Mouse (Mus musculus): Measurements from ENCODE around the gene B3gnt3.
"Not testable (repeated sequence)": the region's sequence is repeated elsewhere in the genome, so short reads cannot be mapped to it uniquely, and the experiment has no call there.

The B3gnt3 gene

DNA sequence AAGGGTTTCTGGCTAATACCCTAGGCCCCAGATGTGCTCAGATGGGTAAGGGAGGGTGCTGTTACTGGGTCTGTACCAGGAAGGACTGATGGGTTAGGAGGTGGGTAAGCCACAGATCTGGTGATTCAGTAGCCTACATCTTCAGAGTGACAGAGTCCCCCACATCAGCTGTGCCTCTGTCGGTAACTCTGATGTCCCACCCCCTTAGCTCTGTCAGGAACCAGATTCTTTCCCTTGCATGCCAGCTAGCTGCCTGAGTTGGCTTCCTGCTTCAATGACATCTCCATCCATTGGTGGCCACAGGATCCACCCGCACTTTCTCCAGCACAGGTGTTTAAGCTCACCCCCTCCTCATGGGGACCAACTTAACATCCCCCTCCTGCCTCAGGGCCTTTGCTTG, 10.0 kb upstream of the B3gnt3 start:
- no peak for DNase-seq (ENCODE audit: low spot score in 2 of 2)

DNA sequence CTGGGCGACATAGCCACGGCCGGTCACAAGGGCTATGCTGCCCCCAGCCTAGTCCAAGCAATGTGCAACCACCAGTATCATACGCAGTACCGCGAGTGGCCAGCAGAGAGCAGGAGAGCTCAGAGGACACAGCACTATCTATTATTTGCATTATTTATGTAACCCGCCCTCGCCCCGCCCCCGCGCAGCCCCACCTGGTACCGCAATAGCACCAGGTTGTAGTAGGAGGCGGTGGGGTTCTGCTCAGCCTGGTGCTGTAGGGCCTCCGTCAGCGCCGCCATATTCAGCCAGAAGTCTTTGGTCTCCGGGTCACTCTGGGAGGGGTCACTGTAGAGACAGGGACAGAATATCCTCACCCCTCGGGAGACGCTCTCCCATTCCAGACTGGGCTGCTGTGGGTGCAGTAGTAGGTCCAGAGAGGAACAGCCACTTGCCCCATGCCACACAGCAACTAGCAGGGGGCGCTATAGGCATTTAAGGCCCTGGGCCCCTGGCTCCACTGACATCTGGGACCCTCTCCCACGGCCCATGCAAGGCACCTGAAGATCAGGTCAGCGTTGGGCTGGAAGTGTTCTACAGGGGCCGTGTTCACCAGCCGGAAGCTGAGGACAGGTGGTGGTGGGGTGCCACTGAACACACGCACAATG, 8.3 kb upstream of the B3gnt3 start:
- DNase-seq (ENCODE audit: low spot score in 2 of 2), result peak; percentile 89 to 92

DNA sequence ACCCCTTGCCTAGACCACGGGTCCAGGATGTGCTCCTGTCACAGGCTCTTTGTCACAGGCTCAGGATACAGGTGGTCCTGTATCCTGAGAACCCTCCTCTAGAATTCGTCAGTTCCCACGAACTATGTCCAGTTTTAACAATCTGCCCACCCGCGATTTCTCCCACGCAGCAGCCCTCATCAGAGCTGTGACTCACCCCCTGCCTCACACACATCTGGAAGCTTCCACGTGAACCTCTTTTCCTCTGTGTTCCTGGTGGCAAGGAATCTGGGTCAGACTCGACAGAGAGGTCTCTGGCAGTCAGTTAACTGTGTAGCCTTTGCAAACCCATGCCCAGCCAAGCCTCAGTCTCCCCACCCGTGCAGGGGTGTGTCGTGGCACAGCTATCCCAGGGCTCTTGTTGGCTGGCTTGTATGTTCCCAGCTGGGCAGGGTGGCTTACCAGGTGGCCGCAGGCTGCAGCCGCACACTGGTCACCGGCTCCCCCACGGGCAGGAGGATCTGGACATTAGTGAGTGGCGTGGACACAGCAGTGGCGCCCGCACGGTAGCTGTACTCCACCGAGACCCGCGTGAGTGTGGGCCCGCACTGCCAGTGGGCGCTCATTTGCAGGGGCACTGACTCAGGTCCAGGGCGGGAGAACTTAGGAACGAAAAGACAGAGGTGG, 7.7 kb upstream of the B3gnt3 start:
- DNase-seq (ENCODE audit: low spot score in 2 of 2), result no peak

DNA sequence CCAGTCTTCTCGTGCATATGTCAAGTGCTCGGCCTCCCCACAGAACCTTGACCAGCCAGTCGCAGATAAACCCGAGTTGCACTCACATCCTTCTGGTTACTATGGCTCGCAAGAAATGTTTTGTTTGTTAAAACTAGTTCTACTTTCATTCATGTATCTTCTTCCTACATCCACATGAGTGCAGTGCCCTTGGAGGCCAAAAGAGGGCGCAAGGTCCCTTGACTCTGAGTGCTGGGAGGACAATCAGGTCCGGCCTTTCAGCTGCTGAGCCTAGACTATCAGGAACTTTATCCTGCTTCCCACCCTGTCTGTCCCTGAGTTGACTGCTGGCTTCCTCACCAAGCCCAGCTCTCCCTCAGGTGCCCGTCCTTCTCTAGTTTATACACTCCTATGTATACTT, 6.3 kb upstream of the B3gnt3 start:
- DNase-seq (ENCODE audit: low spot score in 2 of 2), result peak in 1 of 2 experiments; percentile 67

DNA sequence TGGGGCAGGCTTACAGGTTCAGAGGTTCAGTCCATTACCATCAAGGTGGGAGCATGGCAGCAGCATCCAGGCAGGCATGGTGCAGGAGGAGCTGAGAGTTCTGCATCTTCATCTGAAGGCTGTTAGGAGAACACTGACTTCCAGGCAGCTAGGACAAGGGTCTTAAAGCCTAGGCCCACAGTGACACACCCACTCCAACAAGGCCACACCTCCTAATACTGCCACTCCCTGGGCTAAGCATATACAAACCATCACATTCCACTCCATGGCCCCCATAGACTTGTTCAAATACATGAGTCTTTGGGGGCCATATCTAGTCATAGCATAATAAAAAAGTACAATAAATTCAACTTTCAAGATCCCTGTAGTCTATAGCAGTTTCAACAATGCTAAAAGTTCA, 1.8 kb upstream of the B3gnt3 start:
- not testable (repeated sequence) for DNase-seq (ENCODE audit: low spot score in 2 of 2)

DNA sequence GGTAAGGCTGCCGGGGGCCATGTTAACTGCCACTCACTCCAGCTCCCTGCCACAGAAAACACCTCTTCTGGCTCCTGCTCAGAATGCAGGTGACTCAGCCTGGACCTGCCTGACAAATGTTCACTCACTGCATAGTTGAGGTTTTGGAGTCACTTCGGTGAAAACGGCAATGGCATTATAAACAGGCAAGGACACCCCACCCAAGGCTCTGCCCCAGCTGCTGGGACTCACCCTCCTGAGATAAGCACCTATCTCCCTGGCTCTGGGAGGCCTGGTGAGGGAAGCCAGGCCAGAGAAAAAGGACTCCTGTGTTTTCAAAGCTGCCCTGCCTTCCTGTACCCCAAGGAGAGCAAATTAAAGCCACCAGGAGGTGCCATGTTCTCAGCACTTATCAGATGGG, 1.3 kb upstream of the B3gnt3 start:
- DNase-seq (ENCODE audit: low spot score in 2 of 2), result no peak

DNA sequence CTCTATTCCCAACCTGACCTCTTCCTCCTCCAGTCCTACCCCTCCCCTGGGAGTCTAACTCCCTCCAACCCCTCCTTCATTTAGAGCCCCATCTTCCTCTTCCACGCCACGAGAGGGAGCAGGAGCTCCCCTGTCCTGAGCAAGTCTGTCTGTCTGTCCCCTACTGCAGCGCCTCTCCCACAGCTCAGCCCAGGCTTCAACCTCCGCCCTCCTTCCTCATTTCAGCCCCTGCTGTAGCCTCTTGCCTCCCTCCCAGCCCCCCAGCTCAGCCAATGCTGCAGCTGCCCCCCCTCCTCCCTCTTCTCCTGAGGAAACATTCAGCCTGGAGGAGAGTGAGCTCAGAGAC, 471 bp upstream of the B3gnt3 start:
- DNase-seq (ENCODE audit: low spot score in 2 of 2), result no peak

DNA sequence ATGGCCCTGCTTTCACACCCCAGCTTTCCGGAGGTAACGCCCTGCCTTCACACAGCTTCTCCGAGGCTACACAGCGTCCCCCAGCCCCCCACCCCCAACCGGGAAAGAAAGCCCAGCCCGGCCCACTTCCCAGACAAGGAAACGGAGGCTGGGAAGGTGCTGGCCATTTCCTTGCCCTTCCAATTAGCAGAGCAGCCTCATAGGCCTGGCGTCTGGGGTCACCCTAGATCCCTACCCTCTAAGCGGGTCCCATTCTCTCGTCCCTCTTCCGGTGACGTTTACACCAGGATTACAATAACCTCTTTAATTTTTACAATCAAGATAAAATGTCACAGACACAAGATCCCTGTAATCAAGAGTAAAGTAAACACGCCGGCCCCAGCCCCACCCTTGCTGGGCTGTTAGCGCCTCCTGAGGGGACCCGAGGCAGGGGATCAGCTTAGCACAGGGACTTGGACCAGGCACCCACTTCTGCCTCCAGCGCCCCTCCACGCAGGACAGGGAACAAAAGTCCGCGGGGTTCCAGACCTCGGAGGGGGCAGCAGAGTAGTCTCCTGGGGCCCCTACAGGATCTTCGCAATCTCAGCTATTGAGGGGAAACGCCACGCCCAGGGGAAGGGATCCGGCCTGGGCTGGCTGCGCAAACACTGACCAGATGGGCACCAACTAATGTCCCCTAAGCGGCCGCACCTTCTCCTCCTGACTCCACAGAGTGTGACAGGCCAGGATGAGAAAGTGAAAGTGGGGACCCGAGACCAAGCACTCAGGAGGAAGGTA, 908 bp downstream of the B3gnt3 start:
- no peak for DNase-seq (ENCODE audit: low spot score in 2 of 2)

DNA sequence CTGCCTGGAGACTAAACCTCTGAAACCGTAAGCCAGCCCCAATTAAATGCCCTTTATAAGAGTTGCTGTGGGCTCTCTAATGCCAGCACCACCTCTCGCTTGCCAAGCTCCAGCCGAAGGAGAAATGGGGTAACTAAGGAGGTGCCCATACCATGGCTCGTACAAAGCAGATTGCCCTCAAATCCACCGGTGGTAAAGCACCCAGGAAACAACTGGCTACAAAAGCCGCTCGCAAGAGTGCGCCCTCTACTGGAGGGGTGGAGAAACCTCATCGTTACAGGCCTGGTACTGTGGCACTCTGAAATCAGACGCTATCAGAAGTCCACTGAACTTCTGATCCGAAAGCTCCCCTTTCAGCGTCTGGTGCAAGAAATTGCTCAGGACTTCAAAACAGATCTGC, 6.1 kb downstream of the B3gnt3 start:
- not testable (repeated sequence) for DNase-seq (ENCODE audit: low spot score in 2 of 2)

DNA sequence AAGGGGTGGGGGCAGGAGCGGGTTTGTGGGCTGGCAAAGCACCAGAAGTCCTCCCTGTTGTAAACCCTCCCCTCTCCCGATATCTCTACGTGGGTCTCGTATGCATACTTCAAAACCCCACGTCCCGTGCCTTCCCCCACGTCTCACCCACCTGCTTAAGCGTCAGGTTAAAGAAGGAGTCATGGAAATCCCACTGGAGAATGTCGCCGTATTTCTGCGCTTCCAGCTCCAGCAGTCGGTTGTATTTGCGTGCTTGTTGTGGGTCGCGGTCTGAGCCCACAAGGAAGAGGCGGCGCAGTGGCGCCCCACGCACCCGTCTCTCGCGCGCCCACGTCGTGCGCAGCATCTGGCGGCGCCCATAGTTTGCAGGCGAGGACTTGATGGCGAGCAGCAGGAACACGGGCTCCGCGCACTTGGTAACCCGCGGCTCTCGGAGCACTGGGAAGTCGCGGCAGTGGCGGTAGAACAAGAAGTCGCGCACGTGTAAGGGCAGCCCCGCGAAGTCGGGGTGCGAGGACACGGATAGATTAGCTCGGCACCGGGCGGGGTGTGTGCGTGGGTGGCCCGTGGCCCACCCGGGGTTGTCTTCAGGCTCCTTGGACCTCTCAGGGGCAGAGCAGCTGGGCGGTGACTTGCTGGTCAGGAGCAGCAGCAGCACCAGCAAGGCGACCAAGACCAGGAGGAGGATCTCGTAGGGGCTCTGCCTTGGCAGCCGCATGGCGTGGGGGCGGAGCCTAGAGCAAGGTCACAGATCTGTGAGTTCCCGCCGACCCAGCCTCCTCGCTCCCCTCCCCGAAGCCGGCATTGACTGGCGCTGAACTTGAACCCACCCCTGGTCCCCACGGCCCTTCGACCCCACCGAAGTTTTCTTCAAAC, 8.2 kb downstream of the B3gnt3 start:
- no peak for DNase-seq (ENCODE audit: low spot score in 2 of 2)

DNA sequence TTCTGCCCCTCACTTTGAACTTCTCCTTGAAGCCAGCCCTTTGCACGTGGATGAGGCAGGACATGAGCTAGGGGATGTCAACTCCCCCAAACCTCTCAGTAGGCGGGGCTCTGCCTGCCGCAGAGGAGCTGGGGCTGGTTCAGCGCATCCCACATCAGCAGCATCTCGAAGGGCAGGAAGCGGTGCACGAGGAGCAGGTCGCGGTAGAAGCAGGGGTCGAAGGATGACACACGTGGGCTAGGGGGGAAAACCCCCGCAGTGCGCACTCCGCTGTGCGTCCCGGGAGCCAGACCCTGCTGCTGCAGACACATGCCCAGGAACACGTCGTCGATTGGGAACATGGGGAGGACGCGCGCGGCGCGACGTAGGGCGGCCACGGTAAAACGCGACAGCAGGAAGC, 9.1 kb downstream of the B3gnt3 start:
- DNase-seq (ENCODE audit: low spot score in 2 of 2), result no peak

DNA sequence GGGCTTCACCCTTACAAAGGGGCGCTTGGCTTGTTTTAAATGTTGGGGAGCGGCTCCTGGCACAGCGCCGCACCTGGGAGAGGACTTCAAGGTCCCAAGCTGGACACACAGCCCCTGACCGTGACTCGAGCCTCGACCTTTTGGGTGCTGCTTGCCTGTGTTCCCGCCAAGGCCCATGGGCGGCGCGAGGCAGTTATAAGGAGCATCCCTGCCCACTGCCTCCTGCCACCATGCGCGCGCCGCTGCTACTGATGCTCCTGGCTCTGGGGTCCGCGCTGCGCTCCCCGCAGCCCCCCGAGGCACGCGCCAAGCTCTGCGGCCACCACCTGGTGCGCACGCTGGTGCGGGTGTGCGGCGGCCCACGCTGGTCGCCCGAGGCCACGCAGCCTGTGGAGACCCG, 12.6 kb downstream of the B3gnt3 start, which contains the start of gene Insl3:
Insl3 (plus strand) TSS at position 187 of the 400 bp plus-strand sequence.
- no peak for DNase-seq (ENCODE audit: low spot score in 2 of 2)

DNA sequence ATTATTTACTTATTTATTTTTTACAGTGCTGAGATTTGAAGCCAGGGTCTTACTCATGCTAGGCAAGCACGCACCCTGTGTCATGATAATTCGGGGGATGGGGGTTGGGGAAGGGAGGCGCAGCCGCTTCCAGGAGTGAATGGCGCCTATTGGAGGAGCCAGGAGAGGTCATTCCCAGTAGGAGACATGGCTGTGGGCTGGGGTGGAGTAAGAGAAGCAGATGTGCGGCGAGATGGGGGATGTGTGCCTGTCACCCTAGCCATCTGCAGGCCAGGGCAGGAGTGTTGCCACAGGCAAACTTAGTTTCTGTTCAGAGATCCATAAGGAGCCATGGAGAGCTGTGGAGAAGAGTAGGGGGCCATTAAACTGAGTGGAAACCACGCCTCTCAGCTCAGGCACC, 14.0 kb downstream of the B3gnt3 start:
- DNase-seq (ENCODE audit: low spot score in 2 of 2), result no peak

DNA sequence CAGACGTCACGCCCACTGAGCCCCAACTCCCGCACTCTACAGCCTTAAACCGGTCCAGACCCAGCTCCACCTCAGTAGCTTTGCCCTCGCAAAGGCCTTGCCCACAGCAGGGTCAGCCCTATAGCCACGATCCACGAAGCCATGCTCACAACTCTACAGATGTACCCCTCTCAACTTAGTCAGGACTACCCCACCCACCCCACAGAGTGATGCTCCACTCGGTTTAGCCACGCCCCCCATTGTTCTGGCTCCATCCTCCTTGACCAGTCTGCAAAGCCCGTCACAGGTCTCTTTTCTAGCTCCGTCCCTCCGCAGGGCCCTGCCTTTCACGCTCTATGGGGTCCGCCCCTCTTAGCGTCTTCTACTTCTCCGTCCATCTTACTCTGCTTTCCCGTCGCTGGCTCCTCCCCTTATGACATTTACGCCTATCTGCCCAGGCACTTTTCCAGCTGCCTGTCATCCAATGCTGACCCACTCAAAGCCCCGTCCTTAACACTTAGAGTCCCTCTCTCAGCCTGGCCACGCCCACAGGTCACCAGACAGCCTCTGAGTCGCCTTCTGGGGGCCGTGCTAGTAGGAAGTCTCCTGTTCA, 15.3 kb downstream of the B3gnt3 start:
- no peak for DNase-seq (ENCODE audit: low spot score in 2 of 2)

DNA sequence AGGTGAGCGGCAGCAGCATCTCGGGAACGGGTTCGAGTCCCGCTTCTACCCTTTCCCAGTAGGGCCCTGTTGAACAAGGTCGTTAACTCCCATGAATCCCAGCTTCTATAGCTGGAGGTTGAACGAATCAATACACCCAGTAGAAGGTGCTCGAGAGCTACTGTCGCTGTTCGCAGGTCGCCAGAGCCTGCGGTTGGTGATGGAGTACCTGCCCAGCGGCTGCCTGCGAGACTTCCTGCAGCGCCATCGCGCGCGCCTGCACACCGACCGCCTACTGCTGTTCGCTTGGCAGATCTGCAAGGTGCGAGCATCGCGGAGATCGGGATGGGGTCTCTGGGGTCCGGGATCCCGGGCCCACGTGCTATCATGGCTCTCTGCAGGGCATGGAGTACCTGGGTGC, 16.0 kb downstream of the B3gnt3 start:
- no peak for DNase-seq (ENCODE audit: low spot score in 2 of 2)

DNA sequence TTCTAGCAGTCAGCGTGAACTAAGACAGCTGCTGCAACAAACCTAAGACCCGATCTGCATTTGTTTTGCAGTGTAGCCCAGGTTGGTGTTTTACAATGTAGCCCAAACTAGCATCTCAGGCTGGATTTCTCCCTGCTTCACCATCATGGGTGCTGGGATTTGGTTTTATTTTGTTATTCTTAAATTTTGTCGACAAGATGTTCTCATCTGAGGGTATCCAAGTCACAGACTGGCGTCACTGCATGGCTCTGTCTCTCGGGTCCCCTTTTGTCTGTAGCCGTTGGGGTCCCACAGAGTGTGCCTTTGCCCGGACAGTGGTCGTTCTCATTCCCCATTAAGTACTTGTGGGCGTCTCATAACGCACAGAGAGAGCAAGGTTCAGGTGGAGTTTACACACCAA, 16.9 kb downstream of the B3gnt3 start:
- no peak for DNase-seq (ENCODE audit: low spot score in 2 of 2)

DNA sequence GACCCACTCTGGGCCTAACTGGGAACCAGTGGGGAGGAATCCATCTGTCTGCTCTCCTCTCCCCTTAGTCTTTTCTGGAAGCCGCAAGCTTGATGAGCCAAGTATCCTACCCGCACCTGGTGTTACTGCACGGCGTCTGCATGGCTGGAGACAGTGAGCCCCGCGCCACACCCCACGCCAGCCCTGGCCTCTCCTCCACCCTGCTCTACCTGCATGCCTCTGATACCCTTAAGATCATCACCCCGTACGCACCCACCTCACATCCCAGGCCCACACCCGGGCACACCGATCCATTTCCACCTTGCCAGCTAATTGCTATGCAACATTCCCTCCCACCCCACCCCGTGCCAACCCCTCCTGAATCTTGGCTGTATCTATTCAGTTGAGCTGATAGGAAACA, 18.8 kb downstream of the B3gnt3 start:
- no peak for DNase-seq (ENCODE audit: low spot score in 2 of 2)

DNA sequence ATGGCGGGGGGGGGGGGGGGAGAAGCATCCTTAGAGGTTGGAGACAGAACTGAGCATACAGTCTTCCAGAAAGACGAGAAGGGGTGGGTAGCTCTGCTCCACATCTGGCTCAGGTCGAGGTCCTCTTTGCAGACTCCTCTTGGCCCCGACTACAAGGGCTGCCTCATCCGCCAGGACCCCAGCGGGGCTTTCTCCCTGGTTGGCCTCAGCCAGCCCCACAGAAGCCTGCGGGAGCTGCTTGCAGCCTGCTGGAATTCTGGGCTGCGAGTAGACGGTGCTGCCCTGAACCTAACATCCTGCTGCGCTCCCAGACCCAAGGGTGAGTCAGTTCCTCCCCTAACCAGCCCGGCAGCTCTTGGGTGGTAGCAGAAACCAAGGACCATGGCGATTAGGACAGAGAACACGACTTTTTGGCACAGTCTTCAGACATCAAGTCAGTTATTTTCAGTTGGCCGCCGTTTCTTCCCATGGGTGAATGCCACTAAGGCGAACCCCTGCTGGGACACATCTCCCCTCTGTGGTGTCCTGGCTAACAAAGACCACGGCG, 20.1 kb downstream of the B3gnt3 start:
- no peak for DNase-seq (ENCODE audit: low spot score in 2 of 2)

DNA sequence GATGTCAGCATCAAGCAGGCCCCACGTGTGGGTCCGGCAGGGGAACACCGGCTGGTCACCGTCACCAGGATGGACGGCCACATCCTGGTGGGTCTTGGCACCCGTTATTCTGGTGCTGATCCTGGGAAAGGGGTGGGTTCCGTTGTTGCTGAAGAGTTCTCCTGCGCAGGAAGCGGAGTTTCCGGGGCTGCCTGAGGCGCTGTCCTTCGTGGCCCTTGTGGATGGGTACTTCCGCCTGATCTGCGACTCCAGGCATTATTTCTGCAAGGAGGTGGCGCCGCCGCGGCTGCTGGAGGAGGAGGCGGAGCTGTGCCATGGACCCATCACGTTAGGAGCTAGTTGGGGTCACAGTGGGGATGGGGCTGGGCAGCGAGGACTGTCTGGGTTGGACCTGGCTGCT, 21.1 kb downstream of the B3gnt3 start:
- no peak for DNase-seq (ENCODE audit: low spot score in 2 of 2)

DNA sequence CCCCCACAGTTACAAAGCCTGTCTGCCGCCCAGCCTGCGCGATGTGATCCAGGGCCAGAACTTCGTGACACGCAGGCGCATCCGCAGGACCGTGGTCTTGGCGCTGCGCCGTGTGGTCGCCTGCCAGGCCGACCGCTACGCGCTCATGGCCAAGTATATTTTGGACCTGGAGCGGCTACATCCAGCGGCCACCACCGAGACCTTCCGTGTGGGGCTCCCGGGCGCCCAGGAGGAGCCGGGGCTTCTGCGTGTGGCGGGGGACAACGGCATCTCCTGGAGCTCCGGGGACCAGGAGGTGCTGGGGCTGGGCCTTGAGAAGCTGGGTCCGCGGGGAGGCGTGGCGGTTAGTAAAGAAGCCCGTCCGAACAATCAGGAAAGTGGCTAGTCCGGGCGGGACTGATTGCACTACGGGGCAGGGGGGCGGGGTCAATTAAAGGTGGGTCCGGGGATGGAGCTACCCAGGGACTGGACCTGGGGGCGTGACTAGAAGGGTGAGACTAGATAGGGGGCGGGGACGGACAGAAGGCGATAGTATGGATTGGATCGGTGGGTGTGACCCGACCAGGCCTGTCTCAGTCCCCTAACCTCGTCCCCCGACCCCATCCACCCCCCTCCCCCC, 21.9 kb downstream of the B3gnt3 start:
- no peak for DNase-seq (ENCODE audit: low spot score in 2 of 2)

DNA sequence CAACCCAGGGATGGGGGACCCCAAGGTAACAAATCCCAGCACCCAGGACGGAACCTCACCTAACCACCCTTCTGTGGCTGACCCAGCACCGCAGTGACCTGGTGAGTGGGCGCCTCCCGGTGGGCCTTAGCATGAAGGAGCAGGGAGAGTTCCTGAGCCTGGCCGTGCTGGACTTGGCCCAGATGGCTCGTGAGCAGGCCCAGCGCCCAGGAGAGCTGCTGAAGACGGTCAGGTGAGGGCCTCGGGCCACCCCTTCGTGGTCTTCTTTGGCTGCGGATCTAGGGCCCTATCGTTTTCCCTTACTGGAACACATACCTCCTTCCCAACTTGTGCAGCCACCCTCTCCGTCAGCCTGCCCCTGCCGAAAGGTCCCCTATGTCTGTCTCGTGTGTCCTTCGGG, 22.5 kb downstream of the B3gnt3 start:
- DNase-seq (ENCODE audit: low spot score in 2 of 2), result no peak
